Mouse (Mus musculus) heart, adult 10 weeks (tissue): Measurements from ENCODE around the gene Celf1. TPM values are rescaled to one million over a fixed set of nuclear protein-coding genes. Genes with fewer than 3 reads are reported as not detected.

ENCODE experiments used
- polyA plus RNA-seq: library from polyadenylated mRNA; stranded (reverse); fragments of 350-450 nt; fragmentation: Illumina TruSeq; extraction: RNeasy Lipid Tissue Mini Kit (QIAGEN cat#74804); gene quantifications from one replicate; pipeline ENCODE4 v1.2.3, GENCODE M21; 2014; ENCODE audit warnings: low read depth, low replicate concordance

Gene Celf1
- polyA plus RNA-seq: 60.6 TPM

DNA sequence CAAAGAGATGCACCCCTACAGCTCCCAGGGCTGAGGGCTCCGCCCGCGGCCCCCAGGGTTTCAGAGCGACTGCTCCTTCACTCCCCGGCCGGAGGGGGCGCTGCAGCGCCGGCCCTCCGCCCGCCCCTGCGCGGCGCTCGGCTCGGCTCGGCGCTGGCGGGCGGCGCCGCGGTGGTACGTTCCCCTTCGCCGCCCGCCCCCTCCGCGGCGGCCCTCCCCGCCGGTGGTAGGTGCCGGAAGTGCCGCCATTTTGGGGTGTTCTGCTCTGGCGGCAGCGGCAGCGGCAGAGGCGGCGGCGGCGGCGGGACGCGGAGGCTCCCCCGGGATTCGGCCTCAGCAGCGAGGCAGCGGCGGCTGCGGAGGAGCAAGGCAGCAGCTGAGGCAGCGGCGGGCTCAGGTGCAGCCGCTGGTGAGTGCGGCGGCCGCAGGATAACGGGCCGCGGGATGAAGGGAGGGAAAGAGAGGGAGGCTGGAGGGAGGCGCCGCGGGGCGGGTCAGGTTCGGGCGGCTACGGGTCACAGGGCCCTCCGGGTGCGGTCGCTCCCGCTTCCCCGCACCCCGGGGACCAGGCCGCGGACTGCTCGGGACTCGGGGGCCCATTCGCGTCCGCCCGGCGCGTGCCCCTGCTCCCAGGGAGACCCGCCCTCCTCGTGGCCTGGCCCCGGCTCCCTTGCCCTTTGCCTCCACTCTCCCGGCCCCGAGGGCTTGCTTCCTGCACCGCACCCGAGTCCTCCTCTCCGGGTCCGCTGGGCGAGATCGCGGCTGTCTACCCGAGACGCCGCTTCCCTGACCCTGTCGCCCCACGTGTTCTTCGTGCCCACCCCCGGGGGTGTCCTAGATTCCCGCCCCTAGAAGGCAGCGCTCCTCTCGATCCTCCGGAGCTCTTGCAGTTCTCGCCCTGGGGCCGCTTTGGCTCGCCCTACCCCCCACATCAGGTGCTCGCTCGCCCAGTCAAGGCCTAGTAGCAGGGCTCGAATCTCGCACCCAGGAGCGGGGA, at the start of gene Celf1:
Gene Celf1, plus strand, starts transcription at position 150 of the 997 bp plus-strand sequence.

GRCm38 (mm10) chr2:90904076-90904855, 35.9 kb upstream of the Celf1 start, which contains the start of the genes Kbtbd4 and Ndufs3:
Gene Kbtbd4, plus strand, starts transcription at chr2:90904740.
Gene Ndufs3, minus strand, starts transcription at chr2:90904827.

GRCm38 (mm10) chr2:91035385-91035784, 95.2 kb downstream of the Celf1 start, which contains the start of gene Rapsn:
Gene Rapsn, plus strand, starts transcription at chr2:91035620.

GRCm38 (mm10) chr2:91053934-91054382, 113.8 kb downstream of the Celf1 start, which contains the start of gene Psmc3:
Gene Psmc3, plus strand, starts transcription at chr2:91054009.

Other genes starting within 250 kb of the Celf1 start
- 25.7 TPM for gene Fnbp4, start 195.0 kb upstream of the Celf1 start, polyA plus RNA-seq
- 1.2 TPM for gene Agbl2, start 157.7 kb upstream of the Celf1 start, polyA plus RNA-seq
- 222 TPM for gene Mtch2, start 93.2 kb upstream of the Celf1 start, polyA plus RNA-seq
- 3.9 TPM for gene C1qtnf4, start 54.5 kb upstream of the Celf1 start, polyA plus RNA-seq
- gene Kbtbd4, start 35.6 kb upstream of the Celf1 start, polyA plus RNA-seq: 18.3 TPM
- 761 TPM for gene Ndufs3, start 35.6 kb upstream of the Celf1 start, polyA plus RNA-seq
- 25.0 TPM for gene Rapsn, start 95.2 kb downstream of the Celf1 start, polyA plus RNA-seq
- 297 TPM for gene Psmc3, start 113.6 kb downstream of the Celf1 start, polyA plus RNA-seq
- gene Slc39a13, start 130.0 kb downstream of the Celf1 start, polyA plus RNA-seq: 31.1 TPM
- gene Spi1, start 142.0 kb downstream of the Celf1 start, polyA plus RNA-seq: 4.9 TPM
- 1,487 TPM for gene Mybpc3, start 177.8 kb downstream of the Celf1 start, polyA plus RNA-seq
- 9.3 TPM for gene Madd, start 243.5 kb downstream of the Celf1 start, polyA plus RNA-seq